Mouse (Mus musculus) layer of hippocampus, adult 11-12 months (tissue): ENCODE data around the gene Rxra.

ENCODE experiments used
- DNase-seq: peaks from one replicate; pipeline ENCODE4 v3.0.0; 2022; ENCODE audit warnings: low spot score

Rxra gene

DNA sequence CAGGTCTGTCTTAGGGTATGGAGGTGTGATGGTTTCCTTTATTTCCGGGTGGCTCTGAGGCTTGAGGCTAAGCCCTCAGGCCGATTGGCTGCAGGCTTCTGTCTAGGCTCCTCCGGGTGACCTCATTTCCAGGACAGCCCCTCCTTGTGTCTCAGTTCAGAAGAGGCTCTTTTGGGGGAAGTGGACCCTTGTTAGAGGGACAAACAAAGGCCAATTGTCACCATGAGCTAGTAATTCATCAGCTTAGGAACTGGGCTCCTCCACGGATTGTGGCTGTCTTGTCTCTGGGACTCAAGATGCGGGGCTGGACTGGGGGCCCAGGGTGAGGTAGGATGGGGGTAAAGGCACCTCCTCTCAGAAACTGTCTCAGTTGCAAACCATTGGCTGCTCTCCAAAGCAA is 5.5 kb upstream of the Rxra start:
- no peak for DNase-seq

- DNase-seq, result no peak
Measured at GRCm38 (mm10) chr2:27671633-27672091, 4.6 kb upstream of the Rxra start.

DNA sequence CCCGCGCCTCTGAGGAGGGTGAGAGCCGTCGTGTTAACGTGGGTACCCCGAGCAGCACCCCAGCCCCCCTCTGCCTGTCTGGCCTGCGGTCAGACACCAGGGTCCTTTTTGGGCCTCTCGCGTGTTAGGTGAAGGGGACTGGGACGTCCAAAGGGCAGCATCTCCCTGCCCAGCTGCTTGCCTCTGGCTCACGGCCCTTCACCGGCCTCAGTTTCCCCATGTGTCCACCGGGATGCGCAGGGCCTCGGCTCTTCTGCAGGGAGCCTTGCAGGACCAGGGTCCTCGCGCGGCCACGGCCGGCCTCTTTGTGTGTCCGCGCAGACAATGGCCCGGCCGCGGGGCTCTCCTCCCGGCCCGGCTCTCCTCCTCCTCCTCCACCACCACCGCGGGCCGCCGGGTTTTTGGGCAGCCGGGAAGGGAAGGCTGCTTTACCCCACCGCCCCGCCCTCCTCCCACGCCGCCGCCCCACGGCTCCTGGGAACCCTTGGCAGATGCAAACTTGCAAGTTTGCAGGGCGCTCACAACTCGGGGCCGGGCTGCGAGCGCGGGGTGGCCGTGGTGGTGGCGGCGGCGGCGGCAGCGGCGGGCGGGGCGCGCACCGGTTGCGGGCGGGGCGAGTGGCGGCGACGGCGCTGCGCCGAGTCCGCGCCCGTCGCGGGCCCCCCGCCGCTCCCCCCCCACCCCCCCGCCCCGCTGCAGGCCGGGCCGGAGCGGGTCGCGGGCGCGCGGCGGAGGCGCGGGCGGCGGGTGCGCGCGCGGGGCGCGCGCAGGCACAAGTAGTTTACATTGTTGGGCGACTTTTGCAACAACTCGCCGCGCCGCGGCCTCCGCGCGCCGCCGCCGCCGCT is 462 bp downstream of the Rxra start:
- peak; percentile 58 for DNase-seq

- no peak for DNase-seq
Measured at GRCm38 (mm10) chr2:27677411-27678310, 1.4 kb downstream of the Rxra start.

DNA sequence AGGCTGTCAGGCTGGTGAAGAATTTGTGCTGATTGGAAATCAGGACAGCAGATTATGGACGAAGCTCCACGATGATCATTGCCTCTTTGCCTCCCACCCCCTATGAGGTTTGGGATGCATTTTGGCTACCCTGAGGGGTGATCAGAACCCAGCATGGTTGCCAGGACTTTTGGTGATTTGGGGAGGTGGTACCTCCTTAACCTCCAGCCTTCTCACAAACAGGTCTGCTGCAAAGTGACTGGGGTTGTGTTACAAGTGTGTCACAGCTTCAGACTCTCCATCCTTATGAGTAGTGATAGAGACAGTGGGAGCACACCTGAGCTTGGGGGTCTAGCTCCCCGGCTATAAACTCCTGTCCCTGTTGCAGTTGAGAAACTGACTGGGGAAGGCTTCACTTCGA is 2.1 kb downstream of the Rxra start:
- DNase-seq, result no peak

DNA sequence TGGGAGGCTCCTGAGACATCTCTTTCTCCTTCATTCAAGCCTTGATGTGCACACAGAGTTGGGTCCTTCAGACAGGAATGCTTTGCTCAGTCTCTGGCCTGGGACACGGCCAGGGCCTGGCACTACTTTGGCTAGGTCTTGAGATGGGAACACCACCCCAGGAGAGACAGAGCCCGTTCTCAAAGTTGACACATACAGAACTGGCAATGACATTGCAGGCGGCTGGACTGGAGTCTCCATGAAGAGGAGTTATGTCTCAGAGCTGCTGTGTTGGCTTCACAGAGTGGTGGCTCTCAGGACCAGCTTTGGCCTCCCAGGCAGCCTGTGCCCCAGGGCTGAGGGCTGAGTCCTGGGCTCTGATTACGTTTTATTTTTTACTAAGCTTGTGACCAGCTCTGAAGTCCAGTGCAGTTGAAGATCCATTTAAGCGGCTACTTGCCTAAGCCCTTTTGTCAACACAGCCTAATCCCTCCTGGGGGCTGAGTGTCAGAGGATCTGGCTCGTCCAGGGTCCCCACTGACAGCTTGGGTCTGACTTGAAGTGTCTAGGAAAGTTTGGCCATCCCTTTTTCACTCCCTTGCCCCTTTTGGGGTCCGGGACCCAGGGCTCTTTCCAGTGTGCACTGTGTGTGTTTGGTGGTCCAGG is 2.7 kb downstream of the Rxra start:
- DNase-seq, result no peak

- DNase-seq, result no peak
Measured at GRCm38 (mm10) chr2:27679621-27680025, 3.4 kb downstream of the Rxra start.

DNA sequence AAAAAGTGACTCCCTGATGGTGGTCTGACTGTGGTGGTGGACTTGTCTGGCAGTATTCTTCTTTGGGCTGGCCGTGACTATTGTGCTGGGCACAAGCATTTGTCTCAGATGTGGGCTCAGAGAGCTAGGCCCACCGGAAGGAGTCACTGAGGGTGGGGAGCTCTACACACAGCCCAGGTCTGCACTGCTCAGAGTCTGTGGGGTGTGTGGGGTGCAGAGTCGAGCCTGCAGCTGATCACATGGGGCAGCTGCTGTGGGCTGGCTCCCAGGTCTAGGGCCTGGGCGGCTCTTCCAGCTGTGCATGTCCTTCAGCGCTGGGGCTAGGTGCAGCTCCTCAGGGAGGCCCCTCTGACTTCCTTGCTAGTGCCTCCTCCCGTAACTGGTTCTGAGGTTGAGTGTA is 3.8 kb downstream of the Rxra start:
- DNase-seq, result no peak

- no peak for DNase-seq
Measured at GRCm38 (mm10) chr2:27680595-27680994, 4.4 kb downstream of the Rxra start.

DNA sequence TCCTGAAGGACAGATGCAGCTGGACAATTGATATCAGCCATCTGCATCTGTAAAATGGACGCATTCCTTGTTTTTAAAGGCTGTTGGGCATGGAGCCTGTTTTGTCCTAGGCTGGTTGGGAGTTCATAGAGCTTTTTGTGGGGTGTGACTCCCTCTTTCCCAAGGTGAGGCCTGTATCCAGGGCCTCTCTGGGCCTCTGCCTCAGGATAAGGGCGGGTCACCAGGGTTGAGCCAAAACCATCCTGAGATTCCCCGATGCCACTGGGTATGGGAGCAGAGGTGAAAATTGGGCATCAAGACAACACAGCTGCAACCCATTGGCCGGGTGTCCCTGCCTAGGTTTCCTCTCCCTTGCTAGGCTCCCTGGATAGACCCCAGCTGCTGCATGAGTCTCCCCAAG is 5.2 kb downstream of the Rxra start:
- DNase-seq, result no peak

DNA sequence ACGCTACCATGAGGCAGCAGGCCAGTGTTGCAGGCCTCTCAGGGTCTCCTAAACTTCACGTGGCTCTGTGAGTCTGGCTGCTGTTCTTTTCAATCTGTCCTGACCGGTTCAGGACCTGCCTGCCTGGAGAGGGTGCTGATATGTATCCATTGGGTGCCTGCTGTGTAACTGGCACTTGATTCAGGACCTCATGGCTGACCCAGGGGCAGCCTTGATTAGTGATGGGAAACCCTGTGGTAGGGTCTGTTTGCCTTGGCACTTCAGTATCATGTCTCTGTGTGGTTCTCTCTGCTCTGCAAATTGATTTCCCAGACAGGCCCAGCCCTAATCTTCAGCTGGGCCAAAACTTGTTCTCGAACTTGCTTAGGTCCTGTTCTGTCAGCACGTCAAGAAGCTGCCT is 5.9 kb downstream of the Rxra start:
- no peak for DNase-seq

GRCm38 (mm10) chr2:27684017-27684657 is 7.9 kb downstream of the Rxra start:
- DNase-seq, result no peak

GRCm38 (mm10) chr2:27685917-27686316 is 9.7 kb downstream of the Rxra start:
- no peak for DNase-seq

DNA sequence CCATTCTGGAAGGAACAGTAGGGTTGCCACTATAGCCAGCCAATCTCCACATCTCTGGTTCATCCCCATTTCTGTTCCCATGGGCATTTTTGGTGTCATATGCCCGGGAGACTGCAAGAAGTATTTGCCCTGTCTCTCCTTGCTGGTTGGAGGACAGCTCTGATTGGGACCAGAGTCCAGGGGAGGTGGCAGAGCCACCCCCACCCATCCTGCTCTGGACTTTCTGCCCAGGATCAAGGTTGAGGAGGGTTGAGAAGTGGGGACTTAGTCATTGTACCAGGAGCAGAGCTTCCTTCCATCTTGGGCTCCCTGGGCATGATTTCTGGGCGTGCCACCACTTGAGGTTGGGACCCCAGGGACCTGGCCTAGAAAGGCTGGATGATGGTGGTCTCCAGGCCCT is 10.1 kb downstream of the Rxra start:
- DNase-seq, result no peak

GRCm38 (mm10) chr2:27687041-27687440 is 10.8 kb downstream of the Rxra start:
- no peak for DNase-seq

GRCm38 (mm10) chr2:27687973-27688372 is 11.7 kb downstream of the Rxra start:
- no peak for DNase-seq

- no peak for DNase-seq
Measured at GRCm38 (mm10) chr2:27690714-27691113, 14.5 kb downstream of the Rxra start.

GRCm38 (mm10) chr2:27691139-27691720 is 15.0 kb downstream of the Rxra start:
- DNase-seq, result no peak

DNA sequence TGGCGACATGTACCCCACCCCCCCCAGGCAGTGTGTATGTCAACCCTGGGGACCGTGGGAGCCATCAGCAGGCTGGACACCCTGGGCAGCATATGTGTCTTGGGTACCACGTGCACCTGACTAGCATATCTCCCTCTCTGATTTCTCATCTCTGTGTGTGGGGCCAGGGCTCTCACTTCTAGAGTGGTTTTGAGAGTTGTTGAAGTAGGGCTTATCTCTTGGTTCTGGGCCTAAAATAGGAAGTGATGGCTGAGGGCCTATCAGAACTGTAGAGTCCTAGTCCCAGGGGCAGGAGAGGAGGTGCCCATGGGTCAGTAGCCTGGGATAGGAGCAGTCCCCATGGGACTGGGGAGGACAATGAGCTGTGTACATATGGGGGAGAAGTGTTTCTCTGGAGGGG is 16.4 kb downstream of the Rxra start:
- no peak for DNase-seq

GRCm38 (mm10) chr2:27693684-27694083 is 17.4 kb downstream of the Rxra start:
- no peak for DNase-seq

GRCm38 (mm10) chr2:27699574-27699973 is 23.3 kb downstream of the Rxra start:
- DNase-seq, result peak; percentile 75

DNA sequence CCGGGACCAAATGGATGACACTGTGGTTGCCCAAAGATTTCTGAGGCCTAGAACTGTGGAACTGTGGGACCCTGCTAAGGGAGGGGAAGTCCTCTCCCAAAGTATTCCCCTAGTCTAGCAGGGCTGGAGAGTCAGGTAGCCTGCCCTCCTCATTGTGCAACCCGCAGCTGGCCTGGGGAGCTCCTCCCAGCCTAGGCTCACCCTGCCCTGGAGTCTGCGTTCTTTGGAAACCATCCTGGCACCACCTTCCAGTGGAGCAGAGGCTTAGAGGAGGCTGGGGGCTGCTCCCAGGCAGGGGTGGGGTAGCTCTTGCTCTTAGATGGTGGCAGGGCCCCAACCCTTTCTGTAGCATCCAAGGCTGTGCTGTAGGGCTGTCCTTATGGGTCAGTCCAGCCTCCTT is 26.0 kb downstream of the Rxra start:
- no peak for DNase-seq
